Mouse (Mus musculus) limb, embryonic 13.5 days (tissue): ENCODE data around the gene Ntsr1. TPM values are rescaled to one million over a fixed set of nuclear protein-coding genes. Genes with fewer than 3 reads are reported as not detected.

Source experiments
- ATAC-seq: fragments of 200-750 bp; cut with Nextera tagmentation; 2 replicates; pipeline ENCODE4 v1.8.0; 2017; ENCODE audit warnings: low read depth, moderate number of reproducible peaks, moderate TSS enrichment; ENCODE audit not compliant: low FRiP score
- H3K27ac ChIP-seq: fragments of 300-500 bp; sonication (generic); 2 replicates; pipeline ENCODE4 v1.5.1; 2015; ENCODE audit warnings: inconsistent platforms, mild to moderate bottlenecking, moderate library complexity
- H3K27me3 ChIP-seq: fragments of 300-500 bp; sonication (generic); 2 replicates; pipeline ENCODE4 v1.6.1; 2015; ENCODE audit warnings: mild to moderate bottlenecking, inconsistent platforms
- H3K36me3 ChIP-seq: fragments of 300-500 bp; sonication (generic); 2 replicates; pipeline ENCODE4 v1.6.1; 2015; ENCODE audit warnings: inconsistent platforms, mild to moderate bottlenecking, moderate library complexity
- H3K4me1 ChIP-seq: fragments of 300-500 bp; sonication (generic); 2 replicates; pipeline ENCODE4 v1.6.1; 2015; ENCODE audit warnings: inconsistent platforms
- H3K4me2 ChIP-seq: fragments of 300-500 bp; sonication (generic); replicated peaks from 2 replicates; pipeline ENCODE4 v1.6.1; 2015; ENCODE audit warnings: inconsistent platforms, mild to moderate bottlenecking, moderate library complexity
- H3K4me3 ChIP-seq: fragments of 300-500 bp; sonication (generic); 2 replicates; pipeline ENCODE4 v1.5.1; 2015; ENCODE audit warnings: moderate library complexity, mild to moderate bottlenecking, inconsistent platforms
- H3K9ac ChIP-seq: fragments of 300-500 bp; sonication (generic); 2 replicates; pipeline ENCODE4 v1.6.1; 2015; ENCODE audit warnings: mild to moderate bottlenecking, inconsistent platforms
- H3K9me3 ChIP-seq: fragments of 300-500 bp; sonication (generic); 2 replicates; pipeline ENCODE4 v1.6.1; 2016; ENCODE audit warnings: inconsistent platforms
- WGBS: fragments of 180-500 bp; shearing (Covaris S2); methylation state at CpG from one replicate; pipeline ENCODE4 v1.1.7; 2015; 5-methylcytosine and 5-hydroxymethylcytosine counted together
- polyA plus RNA-seq: library from polyadenylated mRNA; unstranded; fragments of >200 nt; fragmentation: Nextera tagmentation; extraction: Ambion mirVana; gene quantifications from 2 replicates; pipeline ENCODE4 v1.2.1, GENCODE M21; 2015

The Ntsr1 gene
- polyA plus RNA-seq, 1 experiment from 2014 or later = 0.29 TPM

GRCm38 (mm10) chr2:180563841-180564240 is 64.1 kb downstream of the Ntsr1 start:
- H3K4me2 ChIP-seq = no peak overlapping the region
- H3K4me3 ChIP-seq = no peak overlapping the region
- H3K4me1 ChIP-seq = peaks cover 7% of the 10 kb centered on the region
- WGBS = 33% methylated on average over 5 of the region's 5 CpGs
- H3K36me3 ChIP-seq = no peaks in the 10 kb centered on the region
- ATAC-seq = no peak
- H3K27ac ChIP-seq = no peak overlapping the region
- H3K9me3 ChIP-seq = no peaks in the 10 kb centered on the region
- H3K27me3 ChIP-seq = 0 out of 2 replicates have a peak, but pooled peaks cover 2% of the 10 kb centered on the region
- H3K9ac ChIP-seq = no peak overlapping the region

GRCm38 (mm10) chr2:180566240-180566913 is 66.6 kb downstream of the Ntsr1 start:
- no peak overlapping the region for H3K4me3 ChIP-seq
- H3K9me3 ChIP-seq = no peaks in the 10 kb centered on the region
- WGBS = 38% methylated on average over 13 of the region's 13 CpGs
- no peak overlapping the region for H3K4me2 ChIP-seq
- H3K4me1 ChIP-seq = peaks cover 16% of the 10 kb centered on the region
- H3K27ac ChIP-seq = no peak overlapping the region
- no peaks in the 10 kb centered on the region for H3K36me3 ChIP-seq
- H3K9ac ChIP-seq = no peak overlapping the region
- no peak for ATAC-seq
- H3K27me3 ChIP-seq = 0 out of 2 replicates have a peak, but pooled peaks cover 7% of the 10 kb centered on the region

GRCm38 (mm10) chr2:180569028-180569643 is 69.4 kb downstream of the Ntsr1 start:
- H3K27ac ChIP-seq = peak overlapping the region; percentile 29; the same call in 1 of the 2 replicates
- 25% methylated on average over 3 of the region's 3 CpGs for WGBS
- peak; percentile 71 for ATAC-seq
- no peak overlapping the region for H3K4me3 ChIP-seq
- peaks cover 16% of the 10 kb centered on the region for H3K4me1 ChIP-seq
- 0 out of 2 replicates have a peak, but pooled peaks cover 5% of the 10 kb centered on the region for H3K27me3 ChIP-seq
- H3K36me3 ChIP-seq = no peaks in the 10 kb centered on the region
- H3K9me3 ChIP-seq = no peaks in the 10 kb centered on the region
- H3K4me2 ChIP-seq = no peak overlapping the region
- H3K9ac ChIP-seq = no peak overlapping the region

- H3K4me1 ChIP-seq = peaks cover 6% of the 10 kb centered on the region; the same call in 1 of the 2 replicates
- no peak for ATAC-seq
- WGBS = 67% methylated on average over 4 of the region's 4 CpGs
- no peak overlapping the region for H3K9ac ChIP-seq
- H3K4me2 ChIP-seq = no peak overlapping the region
- H3K27me3 ChIP-seq = peaks cover 3% of the 10 kb centered on the region
- H3K36me3 ChIP-seq = no peaks in the 10 kb centered on the region
- no peak overlapping the region for H3K4me3 ChIP-seq
- no peaks in the 10 kb centered on the region for H3K9me3 ChIP-seq
- H3K27ac ChIP-seq = no peak overlapping the region
Measured at GRCm38 (mm10) chr2:180576482-180576881, 76.7 kb downstream of the Ntsr1 start.

- H3K4me3 ChIP-seq = no peak overlapping the region
- no peaks in the 10 kb centered on the region for H3K9me3 ChIP-seq
- ATAC-seq = no peak
- no peak overlapping the region for H3K27ac ChIP-seq
- 2% methylated on average over 3 of the region's 3 CpGs for WGBS
- no peak overlapping the region for H3K4me2 ChIP-seq
- peaks cover 17% of the 10 kb centered on the region for H3K4me1 ChIP-seq
- no peaks in the 10 kb centered on the region for H3K36me3 ChIP-seq
- no peak overlapping the region for H3K9ac ChIP-seq
- peaks cover 3% of the 10 kb centered on the region for H3K27me3 ChIP-seq
Measured at GRCm38 (mm10) chr2:180578686-180579085, 78.9 kb downstream of the Ntsr1 start.

GRCm38 (mm10) chr2:180581002-180581401 is 81.2 kb downstream of the Ntsr1 start, which contains the start of gene Mrgbp:
Gene Mrgbp, plus strand, starts transcription at chr2:180581304.
- Histone ChIP-seq H3K9ac (peak within 1 kb of the TSS; percentile 48; the same call in 1 of the 2 replicates), H3K9me3 (no peaks in the 10 kb centered on the region), H3K36me3 (peaks cover 15% of the 10 kb centered on the region), H3K4me3 (no peak within 1 kb of the TSS), H3K27ac (no peak within 1 kb of the TSS), H3K4me1 (peaks cover 23% of the 10 kb centered on the region), H3K27me3 (peaks cover 3% of the 10 kb centered on the region), H3K4me2 (peak within 1 kb of the TSS; percentile 88; the same call in 1 of the 2 replicates)
- WGBS = 78% methylated on average over 3 of the region's 3 CpGs
- ATAC-seq = no peak

GRCm38 (mm10) chr2:180582481-180583153 is 82.8 kb downstream of the Ntsr1 start:
- no peak overlapping the region; the same call in 1 of the 2 replicates for H3K27ac ChIP-seq
- peak overlapping the region; percentile 88 for H3K4me2 ChIP-seq
- 0% methylated on average over 57 of the region's 57 CpGs for WGBS

GRCm38 (mm10) chr2:180583154-180583507 is 83.4 kb downstream of the Ntsr1 start:
- 20% methylated on average over 7 of the region's 7 CpGs for WGBS
- H3K27ac ChIP-seq = no peak overlapping the region
- peak overlapping the region; percentile 88 for H3K4me2 ChIP-seq
- peaks cover 28% of the 10 kb centered on the region for H3K36me3 ChIP-seq
- peak; percentile 11 for ATAC-seq
- peak overlapping the region; percentile 86 for H3K4me3 ChIP-seq
- peaks cover 3% of the 10 kb centered on the region; the same call in 1 of the 2 replicates for H3K27me3 ChIP-seq
- H3K9ac ChIP-seq = peak overlapping the region; percentile 95
- peaks cover 23% of the 10 kb centered on the region for H3K4me1 ChIP-seq
- H3K9me3 ChIP-seq = no peaks in the 10 kb centered on the region

More at GRCm38 (mm10) chr2:180582481-180583153, 82.8 kb downstream of the Ntsr1 start:
- Histone ChIP-seq H3K4me1 (peaks cover 23% of the 10 kb centered on the region), H3K36me3 (peaks cover 28% of the 10 kb centered on the region), H3K9ac (peak overlapping the region; percentile 95), H3K9me3 (no peaks in the 10 kb centered on the region), H3K27me3 (peaks cover 3% of the 10 kb centered on the region; the same call in 1 of the 2 replicates), H3K4me3 (peak overlapping the region; percentile 86)
- peak; percentile 84 for ATAC-seq

- no peak for ATAC-seq
- peak overlapping the region; percentile 94 for H3K4me3 ChIP-seq
Measured at GRCm38 (mm10) chr2:180588736-180589122, 89.0 kb downstream of the Ntsr1 start.

GRCm38 (mm10) chr2:180589123-180589831 is 89.5 kb downstream of the Ntsr1 start, which contains the start of gene Ogfr:
Gene Ogfr, plus strand, starts transcription at chr2:180589245.
- H3K4me2 ChIP-seq = peak within 1 kb of the TSS; percentile 90
- peak within 1 kb of the TSS; percentile 88 for H3K27ac ChIP-seq
- H3K27me3 ChIP-seq = no peaks in the 10 kb centered on the region
- peak within 1 kb of the TSS; percentile 94 for H3K4me3 ChIP-seq
- peak; percentile 92 for ATAC-seq
- peaks cover 62% of the 10 kb centered on the region for H3K36me3 ChIP-seq
- WGBS = under 1% methylated on average over 49 of the region's 67 CpGs
- H3K4me1 ChIP-seq = peaks cover 17% of the 10 kb centered on the region
- H3K9ac ChIP-seq = peak within 1 kb of the TSS; percentile 93
- no peaks in the 10 kb centered on the region for H3K9me3 ChIP-seq

More at GRCm38 (mm10) chr2:180588736-180589122, 89.0 kb downstream of the Ntsr1 start:
- H3K9ac ChIP-seq = peak overlapping the region; percentile 93
- peak overlapping the region; percentile 88 for H3K27ac ChIP-seq
- H3K36me3 ChIP-seq = peaks cover 57% of the 10 kb centered on the region
- peak overlapping the region; percentile 90 for H3K4me2 ChIP-seq
- no peaks in the 10 kb centered on the region for H3K27me3 ChIP-seq
- WGBS = 49% methylated on average over 6 of the region's 6 CpGs
- H3K4me1 ChIP-seq = peaks cover 22% of the 10 kb centered on the region
- H3K9me3 ChIP-seq = no peaks in the 10 kb centered on the region
